Mouse (Mus musculus): ENCODE results near the gene Crtc3.

The Crtc3 gene

DNA sequence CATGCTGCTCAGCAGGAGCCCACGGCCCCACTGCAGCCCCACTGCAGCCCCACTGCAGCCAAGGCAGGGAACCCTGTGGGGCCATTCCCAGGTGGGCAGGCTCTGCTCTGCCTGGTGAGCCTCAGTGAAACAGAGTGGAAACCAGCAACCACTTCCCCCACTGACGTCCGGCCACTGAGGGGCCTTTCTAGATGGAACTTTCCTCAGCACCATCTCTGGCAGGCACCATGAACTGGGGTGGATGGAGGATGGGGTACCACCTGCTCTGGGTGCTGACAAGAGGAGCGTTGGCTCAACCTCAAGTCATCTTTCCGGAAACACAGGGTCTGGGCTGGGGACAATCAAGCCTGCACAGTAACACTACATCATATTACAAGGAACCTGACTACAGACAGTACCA is 90.8 kb downstream of the Crtc3 start:
- no peak for DNase-seq (ENCODE audit: low spot score)

DNA sequence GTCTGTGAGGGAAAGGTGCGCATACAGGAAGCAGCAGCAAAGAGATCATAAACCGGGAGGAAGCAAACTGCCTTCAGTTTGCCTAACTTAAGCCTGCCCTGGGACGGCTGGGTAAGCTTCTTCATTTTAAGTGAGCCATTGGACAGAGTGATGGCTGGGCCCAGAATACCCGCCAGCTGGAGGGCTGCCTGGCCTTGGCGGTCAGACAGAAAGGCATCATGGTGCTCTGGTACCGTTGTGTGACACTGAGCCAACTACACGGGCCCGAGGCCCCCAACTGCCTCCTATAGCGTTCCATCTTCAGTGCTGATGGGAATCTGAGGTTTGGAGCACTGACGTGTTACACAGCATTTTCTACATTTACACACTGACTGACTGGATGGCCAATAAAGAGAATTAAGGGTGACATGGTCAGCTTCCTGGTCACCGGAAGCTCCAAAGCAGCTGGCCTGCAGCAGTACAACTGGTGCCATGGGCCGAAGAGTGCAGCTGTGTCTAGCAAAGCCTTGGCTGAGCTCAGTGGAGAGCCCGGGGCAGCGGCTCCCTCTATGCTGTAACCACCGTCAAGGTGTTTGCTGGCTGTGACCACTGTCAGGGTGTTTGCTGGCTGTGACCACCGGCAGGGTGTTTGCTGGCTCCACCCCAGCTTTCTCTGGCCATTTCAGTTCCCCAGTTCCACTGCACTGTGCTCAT is 99.5 kb downstream of the Crtc3 start:
- DNase-seq (ENCODE audit: low spot score), result no peak

DNA sequence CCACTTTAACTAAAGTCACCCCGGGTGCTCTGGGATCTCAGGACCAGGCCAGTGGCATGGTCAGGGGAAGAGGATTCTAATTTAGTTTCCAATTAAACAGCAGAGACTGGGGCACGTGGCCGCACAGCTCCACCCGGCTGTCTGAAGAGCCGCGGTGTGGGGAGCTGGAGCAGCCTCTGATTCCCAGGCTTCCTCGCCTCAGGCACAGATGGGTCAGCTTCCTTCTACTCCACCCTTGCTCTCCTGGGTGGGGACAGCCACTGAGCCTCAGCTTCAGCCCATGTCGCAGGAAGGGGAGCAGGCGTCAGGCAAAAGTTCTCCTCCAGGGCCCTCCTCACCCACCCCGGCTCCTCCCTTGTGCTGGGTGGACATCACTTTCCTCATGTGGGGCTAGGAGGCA is 101.0 kb downstream of the Crtc3 start:
- DNase-seq (ENCODE audit: low spot score), result no peak

DNA sequence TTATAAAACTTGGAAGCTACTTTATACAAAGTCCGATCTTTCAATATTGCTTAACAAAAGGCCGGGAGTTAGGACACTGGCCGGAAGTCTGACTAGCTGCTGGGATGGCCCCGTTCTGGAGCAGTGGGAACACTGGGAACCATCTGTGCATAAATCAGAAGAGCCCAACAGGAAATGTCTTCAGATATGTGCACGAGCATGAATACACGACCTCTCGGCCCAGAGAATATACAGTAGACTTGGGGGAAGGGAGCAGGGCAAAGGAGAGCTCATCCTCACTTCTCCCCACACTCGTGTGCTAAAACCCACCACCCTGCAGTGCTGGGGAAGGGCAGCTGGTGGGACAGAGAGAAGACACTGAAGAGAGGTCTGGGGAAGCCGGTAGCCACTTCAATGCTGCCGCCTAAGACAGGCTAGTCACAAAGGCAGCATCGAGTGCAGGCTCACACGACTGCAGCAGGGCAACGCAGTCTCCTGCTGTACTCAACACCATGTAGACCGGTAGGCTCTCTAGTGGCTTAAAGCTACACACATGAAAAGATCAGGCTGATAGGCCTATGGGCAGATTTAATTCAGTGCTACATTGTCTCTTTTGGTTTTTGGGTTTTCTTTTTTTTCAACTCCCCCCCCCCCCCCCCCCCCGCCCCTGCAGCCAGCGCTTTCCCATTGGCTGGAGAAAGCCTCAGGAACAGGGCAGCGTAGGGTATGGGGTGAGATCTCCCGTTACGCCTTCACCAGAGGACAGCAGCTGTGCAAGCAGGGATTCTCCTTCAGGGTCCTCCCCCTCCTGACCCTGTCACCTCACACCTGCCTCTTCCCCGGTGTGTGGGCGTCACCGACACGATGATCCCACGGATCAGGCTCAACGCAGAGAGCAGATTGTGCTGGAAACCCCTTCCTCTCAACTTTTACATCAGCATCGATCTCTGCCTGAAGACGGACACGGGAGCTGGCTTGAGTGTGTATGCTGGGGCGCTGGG is 101.7 kb downstream of the Crtc3 start:
- no peak for DNase-seq (ENCODE audit: low spot score)

DNA sequence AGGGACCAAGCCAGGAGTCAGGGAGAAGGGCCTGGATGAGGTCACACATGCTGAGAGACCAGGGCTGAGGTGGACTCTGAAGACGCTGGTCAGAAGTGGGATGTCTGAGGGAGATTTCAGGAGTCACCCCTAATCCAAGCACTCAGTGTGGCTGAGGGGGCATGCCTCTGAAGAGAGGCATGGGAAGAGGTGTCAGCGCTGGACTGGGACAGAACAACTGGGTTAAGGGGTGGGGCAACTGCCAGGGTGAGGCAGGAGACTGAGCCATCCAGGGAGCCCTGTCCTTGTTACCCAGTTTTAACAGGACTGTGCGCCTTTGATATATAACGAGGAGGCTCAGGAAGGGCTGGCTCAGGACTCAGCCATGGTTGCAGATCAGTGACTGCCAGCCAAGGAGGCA is 102.5 kb downstream of the Crtc3 start:
- no peak for DNase-seq (ENCODE audit: low spot score)

DNA sequence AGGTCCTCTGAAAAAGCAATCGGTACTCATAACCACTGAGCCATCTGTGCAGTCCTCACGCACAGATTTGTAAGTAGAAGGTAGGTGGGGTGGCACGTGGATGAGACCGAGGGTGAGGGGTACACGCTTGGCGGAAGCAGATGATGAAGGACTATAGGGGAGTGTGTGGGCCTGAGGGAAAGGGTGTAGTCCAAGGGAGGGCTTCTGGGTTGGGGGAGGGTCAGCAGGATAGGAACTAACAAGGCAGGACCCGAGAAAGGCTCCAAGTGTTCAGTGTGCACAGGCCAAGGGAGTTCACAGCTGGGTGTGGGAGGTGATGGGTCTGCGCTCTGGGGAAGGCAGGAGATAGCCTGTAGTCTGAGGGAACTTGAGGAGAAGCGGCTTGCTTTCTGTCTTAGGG is 103.3 kb downstream of the Crtc3 start:
- no peak for DNase-seq (ENCODE audit: low spot score)

DNA sequence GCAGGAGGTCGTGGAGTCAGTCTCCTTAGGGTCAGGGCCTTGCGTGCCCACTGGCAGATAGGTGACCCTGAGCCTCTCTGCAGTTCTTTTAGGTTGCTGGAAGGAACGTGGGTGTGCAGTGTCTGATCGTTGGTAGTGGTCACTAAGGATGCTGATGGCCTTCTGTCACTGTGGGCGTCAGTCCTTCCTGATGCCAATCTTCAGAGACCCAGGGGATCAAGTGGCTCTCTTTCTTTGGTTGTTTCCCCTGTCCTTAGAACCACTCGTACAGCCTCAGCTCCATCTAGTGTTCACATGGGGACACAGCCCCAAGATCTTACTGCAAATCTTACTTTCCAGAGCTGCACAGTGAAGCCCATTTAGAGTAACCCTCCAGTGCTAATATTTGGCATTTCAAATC is 104.7 kb downstream of the Crtc3 start:
- DNase-seq (ENCODE audit: low spot score), result no peak

DNA sequence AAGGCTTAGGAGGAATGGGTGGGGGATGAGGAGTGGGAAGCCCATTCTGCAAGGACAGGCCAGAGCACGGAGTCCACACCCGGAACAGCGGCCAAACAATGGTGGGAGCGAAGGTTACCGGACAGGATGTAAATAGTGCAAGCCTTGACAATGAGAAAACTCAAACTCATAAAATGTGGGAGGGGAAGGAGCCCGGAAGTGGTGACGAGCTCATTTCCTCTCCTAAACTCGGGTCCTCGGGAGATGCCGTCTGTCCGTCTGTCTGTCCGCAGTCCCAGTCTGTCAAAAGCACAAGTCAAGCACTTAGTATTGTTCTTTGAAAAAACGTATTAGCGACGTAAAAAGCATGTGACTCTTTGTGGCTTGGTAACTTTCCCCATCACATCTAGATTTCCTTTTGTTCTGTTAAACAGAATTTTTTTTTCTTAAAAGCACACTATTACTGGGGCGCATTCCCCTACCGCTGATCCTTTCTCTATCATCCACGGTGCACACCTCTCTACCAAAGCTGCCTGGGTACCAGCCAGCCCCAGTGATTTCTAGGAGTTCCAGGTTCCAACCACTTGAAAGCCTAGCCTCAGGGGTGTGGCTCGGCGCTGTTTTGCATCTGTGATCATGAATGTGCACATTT is 105.7 kb downstream of the Crtc3 start:
- DNase-seq (ENCODE audit: low spot score), result no peak

DNA sequence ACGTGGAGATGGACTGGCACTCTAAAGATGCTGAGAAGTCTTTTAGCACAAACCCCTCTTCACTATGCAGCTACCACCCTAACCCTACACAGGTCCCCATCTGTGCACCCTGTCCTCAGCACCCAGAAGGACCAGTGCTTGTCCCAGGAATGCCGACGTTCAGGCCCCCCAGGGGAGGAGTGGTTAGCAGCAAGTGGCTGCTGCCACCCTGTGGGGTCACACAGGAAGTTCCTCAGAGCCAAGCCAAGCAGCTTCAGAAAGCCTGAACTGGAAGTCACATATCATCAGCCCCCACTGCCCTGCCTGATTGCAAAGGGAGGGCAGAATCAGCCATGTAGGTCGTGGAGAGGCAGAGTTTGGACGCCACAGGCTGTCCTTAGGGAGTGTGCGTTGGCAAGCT is 108.3 kb downstream of the Crtc3 start:
- no peak for DNase-seq (ENCODE audit: low spot score)

DNA sequence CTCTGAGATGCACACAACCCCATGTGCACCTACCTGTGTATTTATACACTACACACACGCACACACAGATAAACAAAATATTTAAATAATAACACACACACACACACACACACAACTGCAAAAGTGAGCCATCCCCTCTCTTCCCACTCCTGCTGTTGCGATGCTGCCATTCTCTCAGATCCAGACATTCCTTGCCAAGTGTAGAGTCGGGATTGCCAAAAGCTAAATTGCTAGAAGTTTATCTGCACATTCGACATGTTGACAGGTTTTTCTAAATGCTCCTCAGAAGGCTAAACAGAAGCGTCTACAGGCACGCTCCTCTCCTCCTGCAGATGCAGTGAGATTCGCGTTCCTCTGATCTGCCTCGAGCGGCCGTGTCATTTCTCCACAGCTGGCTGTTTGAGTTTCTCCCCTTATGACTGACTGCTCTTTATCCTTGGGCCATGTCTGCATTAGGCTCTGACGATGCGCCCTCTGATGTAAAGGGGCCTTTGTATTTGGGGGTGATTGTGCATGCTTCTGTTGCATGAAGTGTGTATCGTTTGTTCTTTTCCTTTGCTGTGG is 111.2 kb downstream of the Crtc3 start:
- DNase-seq (ENCODE audit: low spot score), result no peak

DNA sequence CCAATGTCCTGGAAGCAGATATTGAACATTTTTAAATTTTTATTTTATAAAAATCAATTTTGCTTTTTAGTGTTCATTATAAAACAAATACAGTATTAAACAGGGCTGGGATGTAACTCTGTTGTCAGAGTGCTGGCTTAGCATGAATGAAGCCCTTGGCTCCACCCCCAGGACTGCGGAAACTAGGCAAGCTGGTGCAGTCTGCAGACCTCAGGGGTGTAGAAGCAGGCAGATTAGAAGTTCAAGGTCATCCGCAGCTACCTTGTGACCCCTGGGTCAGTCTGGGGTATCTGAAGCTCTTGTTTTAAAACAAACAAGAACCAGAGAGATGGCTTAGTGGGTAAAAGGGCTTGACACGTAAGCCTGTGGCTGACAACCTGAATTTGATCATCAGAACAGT is 112.1 kb downstream of the Crtc3 start:
- DNase-seq (ENCODE audit: low spot score), result no peak

DNA sequence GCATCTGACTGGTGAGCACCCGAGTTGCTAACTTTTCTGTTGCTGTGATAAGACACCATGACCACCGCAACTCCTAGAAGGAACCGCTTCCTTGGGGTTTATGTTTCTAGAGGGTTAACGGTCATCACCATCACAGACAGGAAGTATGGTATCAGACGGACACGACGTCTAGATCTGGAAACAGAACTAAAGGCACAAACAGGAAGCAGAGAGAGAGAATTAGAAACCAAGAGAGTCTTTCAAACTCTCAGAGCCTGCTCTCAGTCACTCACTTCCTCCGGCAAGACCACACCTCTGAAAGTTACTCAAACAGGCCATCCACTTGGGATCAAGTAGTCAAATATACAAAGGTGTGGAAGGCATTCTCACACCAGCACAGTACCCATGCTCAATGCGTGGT is 112.9 kb downstream of the Crtc3 start:
- no peak for DNase-seq (ENCODE audit: low spot score)

DNA sequence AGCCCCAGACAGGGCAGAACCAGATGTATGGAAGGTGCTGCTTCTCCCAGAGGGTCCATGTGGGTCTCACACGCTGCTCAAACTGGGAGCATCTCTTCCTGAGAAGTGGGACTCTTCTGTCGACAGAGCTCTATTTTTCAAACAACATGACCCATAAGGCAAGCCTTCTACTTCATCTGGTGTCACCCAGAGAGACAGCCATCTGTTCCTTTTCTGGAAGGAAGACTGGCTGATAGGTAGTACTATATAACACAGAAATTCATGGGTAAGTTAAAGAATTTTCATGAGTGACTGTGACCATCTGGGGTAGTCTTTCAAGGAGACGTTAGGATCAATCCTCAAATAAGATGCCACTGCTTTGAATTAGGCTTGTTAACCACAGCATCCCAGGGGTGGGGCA is 115.6 kb downstream of the Crtc3 start:
- no peak for DNase-seq (ENCODE audit: low spot score)

DNA sequence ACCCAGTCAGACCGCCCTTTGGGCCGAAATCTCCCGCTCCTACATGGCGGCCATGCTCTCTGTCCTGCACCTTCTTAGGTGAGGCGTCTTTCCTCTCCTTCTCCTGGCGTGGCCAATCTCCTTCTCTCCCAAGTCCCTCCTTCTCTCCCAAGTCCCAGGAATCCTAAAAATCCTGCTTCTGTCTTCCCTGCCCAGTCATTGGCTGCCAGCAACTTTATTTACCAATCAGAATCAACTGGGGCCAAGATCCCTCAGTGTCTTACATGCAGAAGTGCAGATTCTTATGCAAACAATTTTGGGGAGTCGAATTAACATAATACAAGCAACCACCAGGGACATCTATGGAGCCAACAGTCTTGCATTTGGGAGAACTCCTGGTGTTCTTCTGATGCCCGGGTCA is 120.7 kb downstream of the Crtc3 start:
- DNase-seq (ENCODE audit: low spot score), result no peak

DNA sequence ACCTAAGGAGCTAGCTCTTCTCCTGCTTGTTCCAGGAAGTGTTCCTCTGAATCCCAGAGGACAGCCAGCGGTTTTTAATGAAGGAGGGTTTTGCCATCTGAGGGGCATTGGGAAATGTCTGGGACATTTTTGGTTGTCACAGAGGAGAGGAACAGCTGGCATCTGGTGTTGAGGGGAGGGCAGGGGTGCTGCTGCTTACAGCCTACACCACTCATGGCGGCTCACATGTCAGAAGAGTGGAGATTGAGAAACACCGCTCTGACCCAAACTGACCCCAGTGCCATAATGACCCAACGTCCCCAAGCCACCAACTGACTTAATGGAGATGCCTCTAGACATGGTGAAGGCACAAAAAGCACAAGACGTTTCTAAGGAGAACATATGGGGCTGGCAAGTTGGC is 126.7 kb downstream of the Crtc3 start:
- DNase-seq (ENCODE audit: low spot score), result no peak

DNA sequence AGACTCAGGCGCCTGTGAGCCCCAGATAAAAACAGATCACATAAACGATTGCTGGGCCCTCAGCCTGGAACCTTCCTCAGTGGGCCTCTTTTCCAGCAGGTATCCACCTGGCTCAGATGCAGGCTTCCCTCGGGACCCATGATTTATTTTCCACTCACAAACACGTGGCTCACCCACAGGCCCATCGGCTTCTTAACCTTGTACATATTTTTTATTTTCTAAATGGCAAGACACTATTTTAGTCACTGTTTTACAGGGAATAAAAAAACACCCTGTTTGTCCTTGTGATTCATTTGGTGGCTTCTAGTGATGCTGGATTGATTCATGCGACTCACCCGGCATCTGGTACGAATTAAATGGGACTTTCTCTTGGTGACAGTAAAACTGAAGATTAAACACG is 127.4 kb downstream of the Crtc3 start:
- no peak for DNase-seq (ENCODE audit: low spot score)

DNA sequence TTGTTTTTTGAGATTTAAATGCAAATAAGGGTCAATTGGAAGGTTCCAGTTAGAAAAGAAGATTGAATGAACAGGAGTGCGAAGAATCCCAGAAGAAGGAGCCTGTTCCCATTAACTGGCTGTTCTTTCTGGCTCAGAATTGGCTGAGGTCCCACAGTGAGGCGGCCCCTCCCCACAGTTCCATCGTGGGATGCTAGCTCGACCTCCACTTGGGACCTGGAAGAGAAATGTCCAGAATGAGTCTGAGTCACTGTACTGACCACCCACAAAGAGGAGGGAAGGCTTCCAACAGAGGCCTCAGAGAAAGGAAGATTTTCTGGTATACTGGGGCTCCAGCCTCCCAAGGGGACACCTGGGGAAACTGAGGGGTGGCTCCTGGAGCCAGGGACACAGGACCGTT is 130.1 kb downstream of the Crtc3 start:
- DNase-seq (ENCODE audit: low spot score), result peak; percentile 49

DNA sequence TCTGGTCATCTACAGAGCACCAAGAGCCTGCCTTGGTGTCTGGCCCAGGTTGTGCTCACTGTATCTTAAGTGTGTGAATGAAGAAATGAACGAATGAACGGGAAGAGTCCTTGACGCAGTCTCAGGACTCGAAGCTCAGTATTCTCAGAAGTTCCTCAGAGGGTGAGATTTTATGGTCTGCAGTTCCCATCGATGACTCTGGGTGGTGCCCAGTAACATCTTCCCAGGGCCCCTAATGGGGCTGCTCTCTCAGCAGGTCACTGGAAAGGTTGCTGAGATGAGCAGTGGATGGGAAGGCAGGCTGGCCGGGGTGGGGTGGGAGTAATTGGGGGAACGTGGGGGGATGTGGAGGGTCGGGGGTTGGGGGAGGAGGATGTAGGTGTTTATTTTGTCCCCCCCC is 130.6 kb downstream of the Crtc3 start:
- DNase-seq (ENCODE audit: low spot score), result no peak

DNA sequence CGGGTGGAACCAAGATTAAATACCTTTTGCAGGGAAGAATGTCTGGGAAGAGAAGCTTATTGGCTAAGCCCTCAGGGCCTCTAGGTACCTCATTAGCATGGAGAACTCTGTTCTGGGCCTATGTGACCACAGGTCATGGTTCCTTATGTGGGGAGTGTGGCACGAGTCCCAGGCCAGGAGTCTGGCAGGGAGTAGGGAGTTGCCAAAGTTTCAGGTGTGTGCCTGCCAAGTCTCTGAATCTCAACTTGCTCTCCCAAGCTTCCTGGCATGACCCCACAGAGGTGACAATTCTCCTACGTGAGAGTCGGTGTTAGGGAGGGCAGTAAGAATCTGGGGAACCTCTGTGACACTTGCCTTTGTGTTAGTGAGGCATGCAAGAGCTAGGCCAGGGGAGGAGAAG is 131.5 kb downstream of the Crtc3 start:
- DNase-seq (ENCODE audit: low spot score), result no peak

DNA sequence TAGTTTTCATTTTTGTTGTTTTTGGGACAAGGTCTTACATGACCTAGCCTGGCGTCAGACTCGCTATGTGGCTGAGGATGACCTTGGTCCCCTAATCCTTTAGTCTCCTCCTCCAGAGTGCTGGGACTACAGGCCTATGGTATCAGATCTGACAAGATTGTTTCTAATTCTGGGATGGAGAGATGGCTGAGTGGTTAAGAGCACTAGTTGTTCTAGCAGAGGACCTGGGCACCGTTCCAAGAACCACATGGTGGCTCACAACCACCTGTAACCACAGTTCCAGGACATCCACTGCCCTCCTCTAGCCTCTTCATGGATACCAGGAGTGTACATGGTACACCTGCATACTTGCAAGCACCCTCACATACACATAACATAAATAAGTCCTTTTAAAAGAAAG is 132.5 kb downstream of the Crtc3 start:
- DNase-seq (ENCODE audit: low spot score), result peak; percentile 72

DNA sequence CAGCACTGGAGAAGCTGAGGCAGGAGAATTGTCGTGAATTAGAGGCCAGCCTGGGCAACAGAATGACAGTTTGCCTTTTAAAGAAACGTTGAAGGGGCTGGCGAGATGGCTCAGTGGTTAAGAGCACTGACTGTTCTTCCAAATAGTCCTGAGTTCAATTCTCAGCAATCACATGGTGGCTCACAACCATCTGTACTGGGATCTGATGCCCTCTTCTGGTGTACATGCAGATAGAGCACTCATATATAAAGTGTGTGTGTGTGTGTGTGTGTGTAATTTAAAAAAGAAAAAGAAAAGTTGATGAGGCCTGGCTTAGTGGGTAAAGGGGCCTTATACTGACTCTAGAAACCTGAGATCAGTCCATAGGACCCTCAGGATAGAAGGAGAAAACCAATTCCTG is 133.5 kb downstream of the Crtc3 start:
- DNase-seq (ENCODE audit: low spot score), result no peak

DNA sequence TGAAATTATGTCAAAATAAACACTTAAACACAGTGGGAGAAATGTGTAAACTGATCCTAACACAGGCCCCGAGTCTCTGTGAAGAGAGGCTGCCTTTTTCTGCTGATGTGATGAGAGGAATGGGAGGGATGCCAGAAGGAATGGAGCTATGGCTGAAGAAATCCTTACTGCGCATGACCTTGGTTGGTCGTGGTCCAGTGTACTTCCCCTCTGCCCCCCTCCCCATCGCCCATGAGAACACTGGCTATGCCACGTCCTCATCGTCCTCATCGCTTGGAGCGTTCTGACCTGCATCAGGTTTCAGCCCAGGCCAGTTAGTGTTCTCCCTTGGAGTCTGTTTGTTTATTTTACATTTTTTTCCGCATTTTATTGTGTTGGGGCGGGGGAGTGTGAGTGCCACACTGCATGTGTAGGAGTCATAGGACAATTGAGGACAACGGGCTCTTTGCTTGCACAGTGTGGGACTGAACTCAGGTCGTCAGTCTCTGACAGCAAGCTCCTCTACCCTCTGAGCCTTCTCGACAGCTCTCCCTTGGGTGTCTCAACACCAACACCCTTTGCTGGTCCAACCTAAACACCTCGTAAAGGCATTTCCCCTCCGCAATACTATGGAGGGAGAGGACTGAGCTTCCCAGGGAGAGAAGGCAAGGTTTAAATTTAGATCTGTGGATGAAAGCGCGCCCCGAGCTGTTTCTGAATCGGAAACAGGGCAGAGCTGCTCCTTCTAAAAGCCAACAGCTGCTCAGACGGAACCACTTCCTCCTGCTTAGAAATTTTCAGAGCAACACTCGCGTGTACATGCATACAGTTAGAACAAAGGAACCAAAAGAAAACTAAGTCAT is 134.3 kb downstream of the Crtc3 start:
- DNase-seq (ENCODE audit: low spot score), result no peak

Measured in testis, postnatal 14 days (tissue).